Mouse (Mus musculus) stomach, postnatal 0 days (tissue): Measurements from ENCODE around the gene Prkca. TPM values are rescaled to one million over a fixed set of nuclear protein-coding genes. Genes with fewer than 3 reads are reported as not detected.

ENCODE experiments used
- ATAC-seq: fragments of 200-750 bp; cut with Nextera tagmentation; 2 replicates; pipeline ENCODE4 v1.8.0; 2017; ENCODE audit not compliant: low FRiP score, low TSS enrichment
- DNase-seq: peaks from one replicate; pipeline ENCODE4 v3.0.0-alpha.2; 2016; ENCODE audit warnings: low spot score
- H3K27ac ChIP-seq: fragments of 300-500 bp; sonication (generic); replicated peaks from 2 replicates; pipeline ENCODE4 v1.5.1; 2014; ENCODE audit warnings: mild to moderate bottlenecking, control low read depth
- H3K27me3 ChIP-seq: fragments of 300-500 bp; sonication (generic); 2 replicates; pipeline ENCODE4 v1.6.1; 2014; ENCODE audit warnings: low read length; ENCODE audit not compliant: control insufficient read depth, insufficient read depth
- H3K36me3 ChIP-seq: fragments of 300-500 bp; sonication (generic); 2 replicates; pipeline ENCODE4 v1.6.1; 2014; ENCODE audit warnings: low read length, mixed read lengths; ENCODE audit not compliant: control insufficient read depth, insufficient read depth
- H3K4me1 ChIP-seq: fragments of 300-500 bp; sonication (generic); replicated peaks from 2 replicates; pipeline ENCODE4 v1.6.1; 2014; ENCODE audit warnings: antibody characterized with exemption; ENCODE audit not compliant: control insufficient read depth, insufficient read depth
- H3K4me2 ChIP-seq: fragments of 300-500 bp; sonication (generic); replicated peaks from 2 replicates; pipeline ENCODE4 v1.6.1; 2014; ENCODE audit warnings: low read depth, mild to moderate bottlenecking, control low read depth, moderate library complexity
- H3K4me3 ChIP-seq: fragments of 300-500 bp; sonication (generic); 2 replicates; pipeline ENCODE4 v1.5.1; 2014; ENCODE audit warnings: low read depth, low read length, control low read depth
- H3K9ac ChIP-seq: fragments of 300-500 bp; sonication (generic); 2 replicates; pipeline ENCODE4 v1.6.1; 2014; ENCODE audit warnings: mild to moderate bottlenecking, low read length, control low read depth, mixed read lengths
- H3K9me3 ChIP-seq: fragments of 300-500 bp; sonication (generic); 2 replicates; pipeline ENCODE4 v1.6.1; 2016; ENCODE audit warnings: low read length; ENCODE audit not compliant: control insufficient read depth
- CTCF ChIP-seq: IDR thresholded peaks from 2 replicates; pipeline ENCODE4 v1.5.1; 2016; ENCODE audit warnings: antibody characterized with exemption, low read depth, mild to moderate bottlenecking, moderate library complexity
- EP300 ChIP-seq: optimal IDR thresholded peaks from 2 replicates; pipeline ENCODE3; 2016; ENCODE audit warnings: antibody characterized with exemption
- WGBS: fragments of 180-500 bp; shearing (Covaris S2); extraction: QIAGEN DNeasy Blood & Tissue Kit; methylation state at CpG from one replicate; pipeline ENCODE4 v1.1.7; 2014; 5-methylcytosine and 5-hydroxymethylcytosine counted together
- polyA plus RNA-seq: library from polyadenylated mRNA; unstranded; fragments of >200 nt; fragmentation: Nextera tagmentation; extraction: Ambion mirVana; gene quantifications from 2 replicates; pipeline ENCODE4 v1.2.1, GENCODE M21; 2015

Gene Prkca
- polyA plus RNA-seq, 1 experiment from 2014 or later, result 3.7 TPM

GRCm38 (mm10) chr11:108212030-108212429, 131.7 kb downstream of the Prkca start:
- 88% methylated on average over 6 of the region's 6 CpGs for WGBS
- ATAC-seq (no peak), DNase-seq (no peak)
- no peak overlapping the region for H3K9ac ChIP-seq
- H3K27me3 ChIP-seq, result no peaks in the 10 kb centered on the region
- H3K4me3 ChIP-seq, result no peak overlapping the region
- no peaks in the 10 kb centered on the region for H3K9me3 ChIP-seq
- TF ChIP-seq EP300 (no peak), CTCF (no peak)
- peaks cover 3% of the 10 kb centered on the region; the same call in 1 of the 2 replicates for H3K4me1 ChIP-seq
- H3K36me3 ChIP-seq, result no peaks in the 10 kb centered on the region
- no peak overlapping the region for H3K4me2 ChIP-seq
- H3K27ac ChIP-seq, result no peak overlapping the region

- peaks cover 3% of the 10 kb centered on the region; the same call in 1 of the 2 replicates for H3K4me1 ChIP-seq
- H3K4me3 ChIP-seq, result no peak overlapping the region
- no peak for TF ChIP-seq CTCF
- no peak for TF ChIP-seq EP300
- DNase-seq (no peak), ATAC-seq (no peak)
- no peak overlapping the region for H3K4me2 ChIP-seq
- 84% methylated on average over 7 of the region's 7 CpGs for WGBS
- H3K9me3 ChIP-seq, result no peaks in the 10 kb centered on the region
- no peaks in the 10 kb centered on the region for H3K36me3 ChIP-seq
- H3K27ac ChIP-seq, result no peak overlapping the region
- no peak overlapping the region for H3K9ac ChIP-seq
- no peaks in the 10 kb centered on the region for H3K27me3 ChIP-seq
Observed at GRCm38 (mm10) chr11:108210749-108211148, 133.0 kb downstream of the Prkca start.

- DNase-seq, result no peak
- Histone ChIP-seq H3K27ac (no peak overlapping the region), H3K4me3 (no peak overlapping the region), H3K27me3 (no peaks in the 10 kb centered on the region), H3K9me3 (no peaks in the 10 kb centered on the region), H3K4me2 (no peak overlapping the region), H3K4me1 (no peaks in the 10 kb centered on the region), H3K9ac (no peak overlapping the region), H3K36me3 (no peaks in the 10 kb centered on the region)
- ATAC-seq, result no peak
- TF ChIP-seq EP300, result no peak
- TF ChIP-seq CTCF, result no peak
- WGBS, result 94% methylated on average over 2 of the region's 2 CpGs
Observed at GRCm38 (mm10) chr11:108206602-108207001, 137.1 kb downstream of the Prkca start.

GRCm38 (mm10) chr11:108204895-108205248, 138.9 kb downstream of the Prkca start:
- no peak for DNase-seq
- no peak overlapping the region for H3K4me2 ChIP-seq
- H3K4me1 ChIP-seq, result no peaks in the 10 kb centered on the region
- H3K27me3 ChIP-seq, result no peaks in the 10 kb centered on the region
- WGBS, result 66% methylated on average over 5 of the region's 5 CpGs
- H3K9ac ChIP-seq, result no peak overlapping the region
- TF ChIP-seq EP300 (no peak), CTCF (no peak)
- H3K27ac ChIP-seq, result no peak overlapping the region
- no peaks in the 10 kb centered on the region for H3K36me3 ChIP-seq
- no peaks in the 10 kb centered on the region for H3K9me3 ChIP-seq
- no peak for ATAC-seq
- no peak overlapping the region for H3K4me3 ChIP-seq

- Histone ChIP-seq H3K4me3 (no peak overlapping the region), H3K4me2 (no peak overlapping the region), H3K36me3 (no peaks in the 10 kb centered on the region), H3K9ac (no peak overlapping the region), H3K27ac (no peak overlapping the region), H3K9me3 (no peaks in the 10 kb centered on the region), H3K4me1 (no peaks in the 10 kb centered on the region), H3K27me3 (no peaks in the 10 kb centered on the region)
- no peak for DNase-seq
- 71% methylated on average over 7 of the region's 7 CpGs for WGBS
- no peak for ATAC-seq
- TF ChIP-seq EP300 (no peak), CTCF (no peak)
Observed at GRCm38 (mm10) chr11:108204202-108204894, 139.4 kb downstream of the Prkca start.

GRCm38 (mm10) chr11:108202835-108203234, 140.9 kb downstream of the Prkca start:
- Histone ChIP-seq H3K9me3 (no peaks in the 10 kb centered on the region), H3K27me3 (no peaks in the 10 kb centered on the region), H3K4me1 (no peaks in the 10 kb centered on the region), H3K36me3 (no peaks in the 10 kb centered on the region), H3K4me3 (no peak overlapping the region), H3K9ac (no peak overlapping the region), H3K4me2 (no peak overlapping the region), H3K27ac (no peak overlapping the region)
- no peak for ATAC-seq
- DNase-seq, result no peak
- 85% methylated on average over 7 of the region's 7 CpGs for WGBS
- TF ChIP-seq CTCF, result no peak
- no peak for TF ChIP-seq EP300
